Mouse (Mus musculus) layer of hippocampus, postnatal 14 days (tissue): Measurements from ENCODE around the gene Zfp36l2. TPM values are rescaled to one million over a fixed set of nuclear protein-coding genes. Genes with fewer than 3 reads are reported as not detected.

ENCODE experiments used
- DNase-seq, 2 experiments: peaks; one replicate each; pipeline ENCODE4 v3.0.0; 2021 to 2022; ENCODE audit warnings: low spot score in 2 of 2, mixed read lengths in 1 of 2
- total RNA-seq, 2 experiments: library from RNA; stranded (reverse); gene quantifications; 2 replicates each; pipeline ENCODE4 v1.2.3; 2021

Zfp36l2 gene
- total RNA-seq, 2 experiments from 2014 or later, result 22.7 to 29.5 TPM

DNA sequence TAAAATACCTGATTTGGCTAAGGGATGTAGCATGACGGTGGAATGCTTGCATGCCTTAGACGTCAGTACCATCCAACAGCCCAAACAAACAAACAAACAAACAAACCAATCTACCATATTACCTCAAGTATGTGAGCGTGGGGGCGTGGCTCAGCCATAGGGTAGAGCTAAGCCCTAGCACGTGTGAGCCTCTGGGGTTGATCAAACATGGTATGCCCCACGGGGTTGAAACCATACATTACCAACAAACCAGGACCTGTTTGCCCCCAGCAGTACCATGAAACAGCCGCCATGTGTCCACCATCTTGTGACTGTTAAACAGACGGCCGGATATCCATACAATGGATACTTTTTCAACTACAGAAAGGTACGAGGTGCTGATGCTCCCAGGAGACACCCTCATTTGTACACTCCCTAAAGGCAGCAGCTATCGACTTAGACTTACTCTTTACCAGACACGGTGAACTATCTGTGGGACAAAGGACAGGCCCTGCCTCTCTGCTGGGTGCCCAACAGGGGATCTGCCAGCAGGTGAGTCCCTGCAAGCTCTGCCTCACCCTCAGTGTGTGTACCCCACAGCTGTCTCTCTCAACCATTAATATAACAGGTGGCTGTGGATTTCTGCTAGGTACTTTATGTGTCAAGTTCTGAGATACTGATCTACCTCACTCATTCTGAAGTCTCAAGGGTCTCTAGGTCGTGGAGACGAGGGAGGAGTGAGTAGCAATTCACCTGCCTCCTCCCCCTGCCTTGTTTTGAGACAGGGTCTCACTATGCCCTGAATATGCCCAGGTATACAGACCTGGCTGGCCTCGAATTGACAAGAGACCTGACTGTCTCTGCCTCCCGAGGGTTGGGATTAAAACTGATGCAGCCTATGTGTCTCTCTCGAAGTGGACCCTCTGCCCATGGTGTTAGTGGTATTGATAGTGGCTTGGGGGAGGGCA is 8.4 kb downstream of the Zfp36l2 start:
- no peak for DNase-seq

DNA sequence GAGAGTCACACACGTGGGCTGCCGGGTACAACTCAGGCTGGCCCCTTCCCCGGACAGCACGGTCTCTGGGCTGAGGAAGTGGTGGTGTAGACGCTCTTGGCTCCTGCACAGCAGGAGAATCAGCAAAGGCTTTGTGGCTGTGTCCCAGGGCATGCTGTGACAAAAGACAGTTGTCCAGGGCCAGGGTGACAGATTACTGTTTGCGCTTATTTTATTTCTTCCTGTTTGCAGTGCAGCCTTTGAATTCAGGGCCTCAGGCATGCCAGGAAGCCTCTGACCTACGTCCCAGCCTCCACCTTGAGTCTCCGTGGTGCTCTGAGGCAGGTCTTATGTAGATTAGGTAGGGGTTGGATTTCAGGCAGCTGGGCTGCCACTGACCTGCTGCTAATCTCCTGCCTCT is 10.3 kb downstream of the Zfp36l2 start:
- DNase-seq, result no peak

DNA sequence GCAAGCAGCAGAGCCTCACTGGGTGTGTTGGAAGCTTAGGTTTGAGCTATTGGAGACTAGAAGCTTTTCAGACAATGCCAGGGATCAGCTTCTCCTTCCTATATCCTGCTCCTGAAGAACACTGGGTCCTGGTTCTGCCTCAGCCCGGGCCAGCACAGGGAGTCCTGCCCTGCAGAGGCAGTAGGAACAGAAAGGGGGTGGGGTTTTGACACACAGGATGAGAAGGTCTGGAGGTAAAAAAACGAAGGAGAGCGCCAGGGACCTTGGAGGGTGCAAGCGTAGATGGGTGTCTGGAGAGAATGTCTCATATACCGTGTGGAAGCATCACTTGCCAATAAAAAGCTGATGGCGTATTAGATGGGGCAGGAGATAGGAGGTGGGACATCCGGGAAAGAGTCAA is 11.3 kb downstream of the Zfp36l2 start:
- DNase-seq, result no peak

DNA sequence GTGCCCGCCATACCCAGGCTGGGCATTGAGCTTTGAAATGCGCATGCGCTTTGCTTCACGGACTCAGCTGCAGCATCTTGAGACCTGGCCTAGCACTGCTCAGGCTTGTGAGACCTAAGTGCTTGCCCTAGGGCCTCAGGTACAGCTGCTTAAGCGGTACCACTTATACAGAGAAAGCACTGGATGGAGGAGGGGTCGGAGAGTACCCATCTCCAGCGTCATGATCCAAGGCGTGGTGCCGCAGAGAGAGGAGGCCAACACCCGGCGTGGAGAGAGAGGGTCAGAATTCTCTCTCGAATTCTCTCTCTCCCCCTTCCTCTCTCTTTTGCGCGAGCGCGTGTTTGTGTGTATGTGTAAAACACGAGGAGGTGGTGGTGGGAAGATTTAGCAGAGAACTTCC is 12.6 kb downstream of the Zfp36l2 start:
- DNase-seq, result no peak

DNA sequence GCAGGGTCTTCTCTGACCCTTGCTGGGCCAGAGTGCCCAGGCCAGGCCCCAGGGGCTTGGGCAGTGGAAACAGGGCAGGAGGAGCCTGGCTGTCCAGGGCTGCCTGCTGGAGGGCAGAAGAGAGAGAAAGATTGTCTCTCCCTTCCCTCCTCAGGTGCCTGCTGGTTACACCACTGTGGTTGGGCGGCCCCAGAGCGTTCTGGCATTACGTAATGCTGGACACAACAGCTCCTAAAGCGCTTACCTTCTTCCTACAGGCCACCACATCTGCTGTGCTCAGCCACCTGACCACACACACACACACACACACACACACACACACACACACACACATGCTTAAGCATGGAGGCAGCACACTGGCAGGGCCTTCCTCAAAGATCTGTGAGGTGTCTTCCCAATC is 20.4 kb downstream of the Zfp36l2 start:
- no peak for DNase-seq

DNA sequence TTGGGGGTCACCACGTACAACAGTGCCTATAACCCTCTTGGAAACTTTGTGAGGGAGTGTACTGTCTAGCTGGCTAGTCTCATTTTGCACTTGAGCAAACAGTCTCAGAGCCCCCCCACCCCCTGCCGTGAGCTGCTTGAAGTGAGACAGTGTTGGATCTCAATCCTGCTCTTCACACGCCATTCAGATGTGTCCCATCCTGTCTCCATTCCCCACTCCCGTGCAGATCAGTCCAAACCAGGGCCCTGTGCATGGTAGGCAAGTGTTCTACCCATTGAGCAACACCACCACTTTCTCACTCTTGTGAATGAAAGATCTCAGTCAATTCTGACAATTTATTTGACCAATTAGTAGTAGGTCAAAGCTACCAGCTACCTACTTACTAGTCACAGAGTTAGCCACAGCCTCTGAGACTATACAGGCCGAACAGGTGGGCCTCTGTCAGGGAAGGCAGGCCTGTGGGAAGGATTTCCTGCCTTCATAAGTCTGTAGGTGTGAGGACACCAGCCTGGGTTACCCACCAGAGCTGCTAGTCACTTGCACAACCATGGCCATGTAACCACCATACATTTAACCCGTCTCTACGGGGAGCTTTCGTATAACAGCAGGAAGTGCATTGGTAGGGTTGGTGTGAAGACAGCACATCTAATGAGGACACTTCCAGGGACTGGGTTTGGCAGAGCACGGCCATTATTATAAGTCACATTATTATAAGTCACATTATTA is 21.4 kb downstream of the Zfp36l2 start:
- DNase-seq, result no peak

DNA sequence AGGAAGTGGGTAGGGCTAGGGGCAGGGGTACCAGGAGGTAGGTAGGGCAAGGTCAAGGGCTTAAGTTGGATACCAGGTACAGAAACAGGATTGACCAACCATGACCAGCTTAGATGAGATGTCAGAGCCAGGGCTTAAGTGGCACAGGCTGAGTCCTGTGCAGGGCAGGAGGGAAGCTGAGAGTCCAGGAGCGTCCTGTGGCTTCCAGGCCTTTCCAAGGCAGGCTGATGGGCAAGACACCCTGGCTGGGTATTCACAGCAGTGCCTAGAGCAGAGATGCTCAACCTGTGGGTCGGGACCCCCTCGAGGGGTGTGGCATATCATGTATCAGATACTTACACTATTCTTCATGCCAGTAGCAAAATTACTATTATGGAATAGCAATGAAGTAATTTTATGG is 22.0 kb downstream of the Zfp36l2 start:
- DNase-seq, result no peak

DNA sequence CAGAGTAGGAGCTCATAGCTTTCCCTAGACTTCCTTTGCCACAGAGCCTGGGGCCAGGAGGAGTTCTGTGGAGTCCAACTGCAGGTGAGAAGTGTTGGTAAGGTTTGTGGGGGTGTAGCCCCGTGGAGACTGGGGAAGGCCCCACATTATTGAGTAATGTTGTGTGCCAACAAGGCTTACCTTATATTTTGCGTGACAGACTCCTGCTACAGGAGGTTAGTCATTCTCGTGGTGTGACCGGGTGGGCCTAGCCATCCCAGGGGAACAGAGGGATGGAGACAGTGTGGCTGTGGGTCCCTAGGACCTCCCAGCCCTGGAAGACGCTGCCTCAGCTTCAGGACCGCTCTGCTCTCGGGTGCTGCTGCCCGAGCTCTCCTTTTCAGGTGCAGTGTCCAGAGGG is 23.6 kb downstream of the Zfp36l2 start:
- DNase-seq, result no peak

DNA sequence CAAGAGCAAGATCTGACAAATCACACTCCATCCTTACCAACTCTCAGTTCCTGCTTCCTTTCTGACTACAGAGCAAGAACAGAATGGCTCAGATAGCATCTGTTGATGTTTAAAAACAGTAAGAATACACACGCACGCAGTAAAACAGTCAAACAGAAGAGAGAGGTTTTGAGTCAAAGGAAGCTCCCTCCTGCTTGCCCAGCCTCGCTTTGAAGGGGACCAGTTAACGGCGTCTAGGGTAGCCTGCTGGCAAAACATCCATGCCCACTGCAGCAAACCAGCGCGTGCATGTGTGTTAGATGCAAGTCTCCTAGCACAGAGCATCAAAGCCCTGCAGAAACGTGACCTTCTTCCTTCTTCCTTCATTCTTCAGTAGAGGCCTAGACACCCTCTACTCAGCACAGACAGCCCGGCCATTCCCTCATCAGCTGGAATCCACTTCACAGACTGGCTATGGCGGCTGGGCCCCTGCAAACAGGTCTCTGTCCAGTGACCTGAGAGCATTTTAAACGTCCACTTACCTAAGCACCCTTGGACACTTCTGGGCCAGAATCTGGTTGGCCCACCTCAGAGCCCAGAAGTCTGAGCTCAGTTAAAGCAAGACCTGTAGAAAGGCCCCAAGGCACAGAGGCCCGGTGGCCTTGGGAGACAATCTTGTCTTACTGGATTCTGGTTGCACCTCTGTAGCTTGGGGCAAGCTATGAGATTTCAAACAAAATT is 24.5 kb downstream of the Zfp36l2 start:
- DNase-seq, result no peak

DNA sequence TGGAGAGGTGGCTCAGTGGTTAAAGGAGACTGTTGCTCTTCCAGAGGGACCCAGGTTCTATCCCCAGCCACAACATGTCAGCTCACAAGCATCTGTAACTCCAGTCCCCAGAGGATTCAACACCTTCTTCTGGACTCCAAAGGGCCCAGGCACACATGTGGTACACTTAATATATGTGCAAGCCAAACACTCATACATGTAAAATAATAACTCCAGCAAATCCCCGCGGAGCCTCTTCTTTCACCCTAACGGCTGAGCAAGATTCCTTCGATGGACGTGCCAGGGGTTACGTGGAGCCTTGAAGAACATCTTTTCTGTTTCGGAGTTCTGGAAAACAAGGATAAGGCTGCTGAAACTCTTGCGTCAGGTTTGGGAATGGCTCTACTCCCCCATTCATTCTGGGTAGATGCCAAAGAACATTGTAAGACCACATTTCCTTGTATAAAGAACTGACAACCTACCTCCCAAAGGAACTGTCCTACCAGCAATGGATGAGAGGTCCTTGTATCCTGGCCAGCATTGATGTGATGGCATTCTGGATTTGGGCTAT is 25.5 kb downstream of the Zfp36l2 start:
- DNase-seq, result no peak

DNA sequence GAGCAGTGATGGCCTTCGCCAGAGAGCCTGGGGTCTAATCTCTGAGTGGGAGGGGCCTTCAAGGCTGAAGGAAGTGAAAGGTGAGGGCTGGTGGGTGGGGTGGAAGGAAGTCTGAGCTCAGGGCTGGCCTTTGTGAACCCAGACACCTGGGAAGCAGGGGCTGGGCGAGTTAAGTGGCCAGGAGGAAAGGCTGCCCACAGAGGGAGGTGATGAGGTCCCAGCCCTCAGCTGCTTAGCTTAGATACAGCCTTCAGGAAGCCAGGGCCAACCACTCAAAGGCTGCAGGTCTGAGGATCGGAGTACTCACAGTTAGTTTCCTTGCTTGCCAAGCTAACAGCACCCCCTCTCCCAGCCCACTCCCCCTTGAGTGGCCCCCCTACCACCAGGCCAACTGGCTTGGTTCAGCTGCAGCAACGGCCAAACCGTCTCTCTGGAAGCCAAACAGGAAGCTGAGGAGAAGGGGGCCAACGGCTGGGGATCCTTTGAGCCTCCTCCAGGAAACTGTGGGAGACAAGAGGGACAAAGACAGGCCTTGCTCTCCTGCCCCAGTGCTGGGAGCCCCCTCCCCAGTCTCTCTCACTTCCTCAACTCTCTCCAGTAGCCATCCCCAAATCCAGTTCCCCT is 26.4 kb downstream of the Zfp36l2 start:
- DNase-seq, result peak; percentile 30 to 48

DNA sequence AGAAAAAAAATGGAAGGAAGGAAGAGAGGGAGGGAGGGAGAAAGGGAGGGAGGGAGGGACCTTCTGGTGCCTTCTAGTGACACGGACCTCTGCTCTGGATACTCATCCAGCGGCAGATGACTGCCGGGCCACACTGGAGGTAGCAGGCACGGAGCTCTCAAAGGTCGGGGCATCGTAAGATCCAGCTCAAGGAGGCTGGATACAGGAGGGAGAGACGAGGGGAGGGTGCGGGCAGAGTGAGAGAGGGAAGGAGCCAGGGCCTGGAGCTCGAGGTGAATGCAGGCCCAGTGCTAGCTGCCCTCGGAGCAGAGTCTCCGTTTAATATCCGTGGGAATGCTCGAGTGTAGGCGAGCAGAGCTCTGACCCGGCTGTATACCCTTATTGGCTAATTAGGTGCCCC is 28.9 kb downstream of the Zfp36l2 start:
- DNase-seq, result no peak

DNA sequence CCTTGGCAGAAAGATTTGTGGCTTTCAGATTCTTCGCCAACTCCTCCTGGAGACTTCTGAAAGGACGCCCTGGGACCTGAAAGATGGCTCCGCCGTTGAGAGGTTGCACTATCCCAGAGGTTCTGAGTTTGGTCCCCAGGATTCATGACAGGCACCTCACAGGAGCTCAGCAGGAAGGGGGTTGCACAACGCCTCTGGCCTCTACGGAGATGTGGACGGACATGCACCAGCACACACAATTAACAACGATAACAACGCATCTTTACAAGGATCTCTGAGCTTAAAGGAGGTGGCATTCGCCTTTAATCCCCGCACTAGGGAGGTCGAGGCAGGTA is 29.3 kb downstream of the Zfp36l2 start:
- DNase-seq, result no peak

DNA sequence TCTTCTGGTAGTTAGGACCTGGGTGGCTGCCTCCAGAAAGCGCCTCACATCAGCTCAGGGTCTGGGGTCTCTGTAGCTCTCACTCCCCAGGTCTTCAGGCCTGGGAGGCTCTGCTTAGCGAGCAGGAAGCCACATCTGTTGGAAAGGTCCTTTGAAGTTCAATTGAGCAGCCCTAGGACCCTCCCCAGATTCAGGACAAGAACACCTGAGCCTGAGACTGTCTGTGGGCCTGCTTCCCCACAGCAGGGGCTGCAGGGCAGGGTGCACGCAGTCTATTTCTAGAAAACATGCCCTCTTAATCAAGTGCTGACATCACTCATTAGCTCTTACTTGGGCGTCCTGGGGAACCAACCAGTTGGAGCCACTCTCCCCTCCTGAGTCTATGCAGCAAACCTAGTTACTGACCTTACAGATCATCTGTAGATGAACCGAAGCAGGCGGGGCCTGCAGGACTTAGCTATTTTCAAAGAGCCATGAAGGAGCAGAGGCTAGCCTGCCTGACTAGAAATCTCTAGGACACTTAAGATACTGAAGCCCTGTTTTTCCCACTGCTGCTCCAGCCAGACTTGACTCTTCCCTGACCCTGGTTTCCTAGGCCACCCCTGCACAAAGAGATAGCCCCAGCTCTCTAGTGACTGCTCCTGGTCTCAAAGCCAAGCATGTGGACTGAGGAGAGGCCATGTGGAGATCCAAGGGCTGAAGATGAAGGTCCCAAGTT is 29.8 kb downstream of the Zfp36l2 start:
- DNase-seq, result no peak

DNA sequence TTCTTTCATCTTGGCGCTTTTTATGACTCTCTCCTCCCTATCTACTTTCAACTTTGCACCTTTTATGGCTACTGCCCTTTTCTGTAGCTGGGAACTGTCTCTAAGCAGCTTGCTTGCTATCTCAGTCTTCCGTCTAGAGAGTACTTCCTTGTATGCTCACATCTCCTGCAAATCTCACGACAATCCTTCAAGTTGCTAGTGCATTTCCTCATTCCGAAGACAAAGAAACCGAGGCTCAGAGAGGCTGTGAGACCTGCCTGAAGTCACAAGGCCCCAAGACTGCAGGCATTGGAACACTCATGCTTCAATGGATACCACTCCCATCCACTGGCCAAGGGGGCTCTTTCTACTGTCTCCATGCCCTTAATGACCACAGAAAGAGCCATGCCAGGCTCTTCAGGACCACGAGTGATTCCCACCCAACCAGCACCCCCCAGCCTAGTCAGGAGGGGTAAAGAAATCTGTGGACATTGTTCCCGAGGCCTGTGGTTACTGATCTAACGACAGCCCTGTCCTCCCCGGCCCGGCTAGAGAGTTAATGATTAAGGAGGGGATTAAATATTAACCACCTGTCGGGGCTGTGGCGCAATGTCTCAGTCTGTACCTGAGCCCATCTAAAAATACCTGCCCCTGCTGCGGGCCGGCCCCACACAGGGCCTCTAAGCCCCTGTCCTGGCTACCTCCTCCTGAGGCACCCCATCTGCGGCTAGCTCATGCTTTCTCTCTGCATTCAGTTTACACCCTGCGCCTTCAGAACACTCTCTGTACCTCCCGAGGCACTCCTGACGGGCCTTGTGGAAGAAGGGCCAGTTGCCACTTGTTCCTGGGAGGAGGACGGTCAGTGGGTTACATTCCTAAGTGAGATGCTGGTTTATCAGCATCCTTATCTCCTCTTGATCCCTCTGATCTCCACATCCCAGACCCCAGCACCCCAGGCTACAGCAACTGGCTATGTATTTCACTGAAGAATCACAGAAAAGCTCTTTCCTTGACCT is 30.7 kb downstream of the Zfp36l2 start:
- DNase-seq, result no peak

DNA sequence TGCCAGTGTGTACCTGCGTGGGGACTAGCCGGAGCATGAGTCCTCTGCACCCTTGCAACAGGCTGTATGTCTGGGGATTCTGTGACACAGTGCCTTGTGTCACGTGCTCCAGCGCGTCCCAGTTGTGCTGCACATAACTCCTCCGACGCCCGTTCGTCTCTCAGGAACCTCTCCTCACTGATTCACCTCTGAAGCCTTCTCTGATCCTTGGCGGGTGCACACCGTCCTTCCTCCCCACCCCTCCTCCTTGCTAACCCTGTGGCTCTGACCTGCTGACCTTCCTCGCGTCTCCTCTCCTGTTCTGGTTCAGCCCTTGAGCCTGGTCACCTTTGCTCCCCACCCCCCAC is 31.5 kb downstream of the Zfp36l2 start:
- no peak for DNase-seq

DNA sequence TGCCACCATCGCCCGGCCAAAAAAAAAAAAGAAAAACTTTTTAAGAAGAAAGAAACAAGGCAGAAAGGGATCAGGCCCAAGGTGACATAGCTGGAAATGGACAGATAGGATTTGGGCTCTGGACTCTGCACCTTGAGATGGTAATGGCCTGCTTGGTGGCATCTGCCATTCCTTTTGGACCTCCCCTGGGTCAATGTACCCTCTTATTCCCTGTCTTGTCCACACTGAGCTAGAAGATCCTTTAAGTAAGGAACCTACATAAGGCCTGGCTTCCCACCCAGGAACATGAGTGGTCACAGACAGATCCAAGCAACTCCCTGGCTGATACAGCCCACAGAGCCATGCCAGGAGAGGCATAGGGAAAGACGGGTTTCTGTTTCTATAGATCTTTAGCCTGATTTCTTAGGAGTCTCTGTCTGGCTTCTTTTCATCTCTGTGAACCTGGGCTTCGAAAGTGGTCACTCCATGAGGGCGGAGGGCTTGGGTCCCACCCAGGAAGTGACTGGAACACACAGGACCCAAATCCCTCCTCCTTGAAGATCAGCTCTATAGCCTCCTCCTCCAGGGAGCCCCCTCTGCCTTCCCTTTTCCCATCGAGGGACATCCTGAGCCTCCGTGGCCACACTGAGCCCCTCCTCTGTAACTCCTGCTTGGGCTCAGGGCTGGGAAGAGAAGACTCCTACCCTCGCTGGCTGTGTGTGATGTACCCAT is 32.1 kb downstream of the Zfp36l2 start:
- DNase-seq, result no peak

DNA sequence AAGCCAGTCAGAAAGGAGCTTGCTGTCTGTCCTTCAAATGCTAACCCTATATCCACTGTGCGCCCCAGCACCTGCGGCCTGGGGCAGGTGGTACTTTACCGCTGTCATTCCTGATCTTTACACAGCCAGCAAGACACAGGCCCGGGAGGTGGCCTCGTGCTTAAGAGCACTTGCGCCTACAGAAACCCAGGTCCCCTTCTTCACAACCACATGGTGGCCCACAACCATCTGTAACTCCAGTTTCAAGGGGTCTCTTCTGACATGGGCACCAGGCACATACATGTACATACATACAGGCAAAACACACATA is 32.8 kb downstream of the Zfp36l2 start:
- DNase-seq, result no peak
